Mouse (Mus musculus) NIH3T3 (cell line): ENCODE data around the gene Gpr101.

Experiments
- DNase-seq: peaks from one replicate; pipeline ENCODE4 v3.0.0-alpha.2; 2012; ENCODE audit warnings: low read depth

Gene Gpr101

GRCm38 (mm10) chrX:57503634-57504033 lies at the start of gene Gpr101:
TSS of gene Gpr101 (minus strand) at chrX:57503757.
- no peak for DNase-seq

- no peak for DNase-seq
Observed at GRCm38 (mm10) chrX:57521117-57522095, 17.8 kb upstream of the Gpr101 start.

DNA sequence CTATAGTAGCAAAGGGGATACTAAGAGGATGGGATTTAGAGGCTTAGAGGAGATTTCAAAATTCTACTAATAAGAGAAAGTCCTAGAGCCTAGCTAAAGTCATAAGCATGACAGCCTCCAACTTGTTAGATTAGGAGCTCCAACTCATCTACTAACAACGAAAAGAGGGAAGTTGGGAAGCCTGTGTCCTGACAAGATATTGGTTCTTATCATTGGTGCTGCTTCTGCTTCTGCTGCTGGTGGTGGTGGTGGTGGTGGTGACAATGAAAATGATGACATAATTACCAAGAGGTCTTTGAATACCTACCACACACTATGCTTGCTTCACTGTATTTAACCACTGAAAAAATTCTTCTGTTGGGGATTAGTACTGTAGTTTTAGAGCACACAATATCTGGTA lies 2.7 kb upstream of the Gpr101 start:
- no peak for DNase-seq
